Mouse (Mus musculus) hindbrain, embryonic 13.5 days (tissue): ENCODE measurements around the gene Olah. TPM values are rescaled to one million over a fixed set of nuclear protein-coding genes. Genes with fewer than 3 reads are reported as not detected.
"Not testable (repeated sequence)": the region's sequence is repeated elsewhere in the genome, so short reads cannot be mapped to it uniquely, and the experiment has no call there.

Experiments used
- ATAC-seq: fragments of 200-750 bp; cut with Nextera tagmentation; 2 replicates; pipeline ENCODE4 v1.8.0; 2017; ENCODE audit warnings: moderate TSS enrichment; ENCODE audit not compliant: low FRiP score
- H3K27ac ChIP-seq: fragments of 300-500 bp; sonication (generic); 2 replicates; pipeline ENCODE4 v1.5.1; 2015; ENCODE audit warnings: inconsistent platforms, mild to moderate bottlenecking, moderate library complexity
- H3K27me3 ChIP-seq: fragments of 300-500 bp; sonication (generic); 2 replicates; pipeline ENCODE4 v1.6.1; 2015; ENCODE audit warnings: mild to moderate bottlenecking, inconsistent platforms
- H3K36me3 ChIP-seq: fragments of 300-500 bp; sonication (generic); 2 replicates; pipeline ENCODE4 v1.6.1; 2015; ENCODE audit warnings: mild to moderate bottlenecking, inconsistent platforms
- H3K4me1 ChIP-seq: fragments of 300-500 bp; sonication (generic); replicated peaks from 2 replicates; pipeline ENCODE4 v1.6.1; 2015; ENCODE audit warnings: inconsistent platforms
- H3K4me2 ChIP-seq: fragments of 300-500 bp; sonication (generic); 2 replicates; pipeline ENCODE4 v1.6.1; 2015; ENCODE audit warnings: inconsistent platforms, mild to moderate bottlenecking, moderate library complexity
- H3K4me3 ChIP-seq: fragments of 300-500 bp; sonication (generic); 2 replicates; pipeline ENCODE4 v1.5.1; 2015; ENCODE audit warnings: mild to moderate bottlenecking, inconsistent platforms
- H3K9ac ChIP-seq: fragments of 300-500 bp; sonication (generic); 2 replicates; pipeline ENCODE4 v1.6.1; 2015; ENCODE audit warnings: mild to moderate bottlenecking, inconsistent platforms
- H3K9me3 ChIP-seq: fragments of 300-500 bp; sonication (generic); 2 replicates; pipeline ENCODE4 v1.6.1; 2016; ENCODE audit warnings: inconsistent platforms
- WGBS: fragments of 180-500 bp; shearing (Covaris S2); methylation state at CpG from one replicate; pipeline ENCODE4 v1.1.7; 2015; 5-methylcytosine and 5-hydroxymethylcytosine counted together
- polyA plus RNA-seq: library from polyadenylated mRNA; unstranded; fragments of >200 nt; fragmentation: Nextera tagmentation; extraction: Ambion mirVana; gene quantifications from 2 replicates; pipeline ENCODE4 v1.2.1, GENCODE M21; 2015

Olah gene
- not detected in 2 replicates for polyA plus RNA-seq

- WGBS, result 70% methylated on average over 10 of the region's 10 CpGs
- not testable (repeated sequence) for H3K9ac ChIP-seq, H3K9me3 ChIP-seq, H3K4me2 ChIP-seq, H3K36me3 ChIP-seq, ATAC-seq, H3K27ac ChIP-seq, H3K4me1 ChIP-seq, H3K27me3 ChIP-seq, H3K4me3 ChIP-seq
These were observed at the start of gene Olah for GRCm38 (mm10) chr2:3397110-3397509. Gene Olah (minus strand): TSS chr2:3397210.

- peaks cover 70% of the 10 kb centered on the region for H3K36me3 ChIP-seq
- H3K4me3 ChIP-seq, result no peak overlapping the region
- H3K9ac ChIP-seq, result no peak overlapping the region
- H3K9me3 ChIP-seq, result no peaks in the 10 kb centered on the region
- ATAC-seq, result no peak
- H3K27ac ChIP-seq, result no peak overlapping the region
- no peak overlapping the region for H3K4me2 ChIP-seq
- H3K4me1 ChIP-seq, result no peaks in the 10 kb centered on the region
- 80% methylated on average over 4 of the region's 4 CpGs for WGBS
- H3K27me3 ChIP-seq, result no peaks in the 10 kb centered on the region
These were observed 49.0 kb upstream of the Olah start for GRCm38 (mm10) chr2:3445984-3446383.

- 87% methylated on average over 7 of the region's 7 CpGs for WGBS
- Histone ChIP-seq H3K9me3 (no peaks in the 10 kb centered on the region), H3K4me3 (no peak overlapping the region), H3K36me3 (peaks cover 68% of the 10 kb centered on the region), H3K4me1 (no peaks in the 10 kb centered on the region), H3K4me2 (no peak overlapping the region), H3K27me3 (no peaks in the 10 kb centered on the region), H3K27ac (no peak overlapping the region), H3K9ac (no peak overlapping the region)
- ATAC-seq, result no peak
These were observed 47.2 kb upstream of the Olah start for GRCm38 (mm10) chr2:3444206-3444605.

GRCm38 (mm10) chr2:3437956-3438355, 40.9 kb upstream of the Olah start:
- WGBS, result 44% methylated on average over 7 of the region's 7 CpGs
- H3K27ac ChIP-seq, result no peak overlapping the region

GRCm38 (mm10) chr2:3435369-3436061, 38.5 kb upstream of the Olah start:
- no peaks in the 10 kb centered on the region for H3K27me3 ChIP-seq
- H3K4me3 ChIP-seq, result no peak overlapping the region
- WGBS, result 81% methylated on average over 6 of the region's 6 CpGs
- peaks cover 32% of the 10 kb centered on the region for H3K36me3 ChIP-seq
- H3K9ac ChIP-seq, result no peak overlapping the region
- no peaks in the 10 kb centered on the region for H3K9me3 ChIP-seq
- ATAC-seq, result no peak
- no peak overlapping the region for H3K4me2 ChIP-seq
- H3K27ac ChIP-seq, result no peak overlapping the region
- 0 out of 2 replicates have a peak, but pooled peaks cover 4% of the 10 kb centered on the region for H3K4me1 ChIP-seq

More at GRCm38 (mm10) chr2:3437956-3438355, 40.9 kb upstream of the Olah start:
- Histone ChIP-seq H3K4me2 (no peak overlapping the region), H3K9ac (no peak overlapping the region), H3K4me3 (no peak overlapping the region), H3K9me3 (no peaks in the 10 kb centered on the region), H3K27me3 (no peaks in the 10 kb centered on the region), H3K36me3 (peaks cover 40% of the 10 kb centered on the region), H3K4me1 (0 out of 2 replicates have a peak, but pooled peaks cover 4% of the 10 kb centered on the region)
- no peak for ATAC-seq

- no peak overlapping the region for H3K9ac ChIP-seq
- H3K4me1 ChIP-seq, result no peaks in the 10 kb centered on the region
- no peaks in the 10 kb centered on the region for H3K27me3 ChIP-seq
- no peaks in the 10 kb centered on the region for H3K9me3 ChIP-seq
- no peak for ATAC-seq
- H3K36me3 ChIP-seq, result peaks cover 33% of the 10 kb centered on the region
- no peak overlapping the region for H3K27ac ChIP-seq
- no peak overlapping the region for H3K4me2 ChIP-seq
- no peak overlapping the region for H3K4me3 ChIP-seq
- 90% methylated on average over 9 of the region's 9 CpGs for WGBS
These were observed 33.9 kb upstream of the Olah start for GRCm38 (mm10) chr2:3430956-3431355.

GRCm38 (mm10) chr2:3424579-3424910, 27.5 kb upstream of the Olah start:
- peak overlapping the region; percentile 94 for H3K4me2 ChIP-seq
- H3K9me3 ChIP-seq, result no peaks in the 10 kb centered on the region
- H3K36me3 ChIP-seq, result peaks cover 15% of the 10 kb centered on the region
- H3K9ac ChIP-seq, result peak overlapping the region; percentile 79
- no peak for ATAC-seq
- no peaks in the 10 kb centered on the region for H3K27me3 ChIP-seq
- H3K27ac ChIP-seq, result no peak overlapping the region
- peaks cover 17% of the 10 kb centered on the region for H3K4me1 ChIP-seq
- H3K4me3 ChIP-seq, result peak overlapping the region; percentile 81
- WGBS, result 12% methylated on average over 10 of the region's 10 CpGs

GRCm38 (mm10) chr2:3423841-3424578, 27.0 kb upstream of the Olah start, which contains the start of gene Dclre1c:
Gene Dclre1c (plus strand): TSS chr2:3424131.
- Histone ChIP-seq H3K27me3 (no peaks in the 10 kb centered on the region), H3K36me3 (peaks cover 10% of the 10 kb centered on the region), H3K4me2 (peak within 1 kb of the TSS; percentile 94), H3K27ac (peak within 1 kb of the TSS; percentile 44; the same call in 1 of the 2 replicates), H3K9ac (peak within 1 kb of the TSS; percentile 79), H3K9me3 (no peaks in the 10 kb centered on the region), H3K4me3 (peak within 1 kb of the TSS; percentile 81), H3K4me1 (peaks cover 17% of the 10 kb centered on the region)
- 2% methylated on average over 29 of the region's 29 CpGs for WGBS
- peak; percentile 98 for ATAC-seq

- Histone ChIP-seq H3K36me3 (peaks cover 4% of the 10 kb centered on the region), H3K4me1 (peaks cover 23% of the 10 kb centered on the region), H3K27ac (no peak within 1 kb of the TSS), H3K4me2 (peak within 1 kb of the TSS; percentile 94; the same call in 1 of the 2 replicates), H3K4me3 (peak within 1 kb of the TSS; percentile 81; the same call in 1 of the 2 replicates), H3K9ac (no peak within 1 kb of the TSS), H3K9me3 (no peaks in the 10 kb centered on the region), H3K27me3 (no peaks in the 10 kb centered on the region)
- ATAC-seq, result no peak
- whole genome bisulfite sequencing, result 76% methylated on average over 3 of the region's 3 CpGs
These were observed 25.5 kb upstream of the Olah start, which contains the start of gene Meig1 for GRCm38 (mm10) chr2:3422548-3422947. Gene Meig1 (minus strand): TSS chr2:3422648.

- no peak overlapping the region for H3K27ac ChIP-seq
- H3K4me1 ChIP-seq, result peaks cover 21% of the 10 kb centered on the region
- no peak overlapping the region for H3K4me2 ChIP-seq
- H3K4me3 ChIP-seq, result no peak overlapping the region
- H3K27me3 ChIP-seq, result peaks cover 20% of the 10 kb centered on the region; the same call in 1 of the 2 replicates
- H3K9me3 ChIP-seq, result no peaks in the 10 kb centered on the region
- no peaks in the 10 kb centered on the region for H3K36me3 ChIP-seq
- no peak overlapping the region for H3K9ac ChIP-seq
- 33% methylated on average over 4 of the region's 4 CpGs for WGBS
- no peak for ATAC-seq
These were observed 23.1 kb upstream of the Olah start for GRCm38 (mm10) chr2:3420157-3420556.

- Histone ChIP-seq H3K9ac (peak overlapping the region; percentile 65), H3K27me3 (peaks cover 20% of the 10 kb centered on the region; the same call in 1 of the 2 replicates), H3K4me2 (peak overlapping the region; percentile 63), H3K9me3 (no peaks in the 10 kb centered on the region), H3K4me1 (peaks cover 11% of the 10 kb centered on the region), H3K36me3 (no peaks in the 10 kb centered on the region), H3K27ac (no peak overlapping the region), H3K4me3 (peak overlapping the region; percentile 56)
- ATAC-seq, result peak; percentile 94
- WGBS, result 2% methylated on average over 38 of the region's 38 CpGs
These were observed 21.9 kb upstream of the Olah start for GRCm38 (mm10) chr2:3418883-3419431.

- Histone ChIP-seq H3K4me1 (peaks cover 6% of the 10 kb centered on the region; the same call in 1 of the 2 replicates), H3K4me3 (no peak overlapping the region), H3K9ac (no peak overlapping the region), H3K9me3 (no peaks in the 10 kb centered on the region), H3K27ac (no peak overlapping the region), H3K27me3 (peaks cover 20% of the 10 kb centered on the region; the same call in 1 of the 2 replicates), H3K36me3 (no peaks in the 10 kb centered on the region), H3K4me2 (no peak overlapping the region)
- ATAC-seq, result no peak
- WGBS, result 65% methylated on average over 1 of the region's 1 CpGs
These were observed 18.7 kb upstream of the Olah start for GRCm38 (mm10) chr2:3415676-3416075.
